Mouse (Mus musculus) bone marrow, adult 2 months (tissue): ENCODE data around the gene Rapgef5. TPM values are rescaled to one million over a fixed set of nuclear protein-coding genes. Genes with fewer than 3 reads are reported as not detected.

ENCODE experiments used
- H3K27ac ChIP-seq: fragments of 200-500 bp; 2 replicates; pipeline ENCODE4 v1.5.1; 2012; ENCODE audit warnings: low read depth, mild to moderate bottlenecking, control low read depth, inconsistent platforms, low read length; ENCODE audit not compliant: control insufficient read depth, poor library complexity, insufficient read depth
- H3K4me1 ChIP-seq: fragments of 200-500 bp; 2 replicates; pipeline ENCODE4 v1.6.1; 2011; ENCODE audit warnings: low read length; ENCODE audit not compliant: control insufficient read depth, insufficient read depth
- H3K4me3 ChIP-seq: fragments of 200-500 bp; replicated peaks from 2 replicates; pipeline ENCODE3; 2011; ENCODE audit warnings: mild to moderate bottlenecking, low read depth, low read length, control low read depth; ENCODE audit not compliant: control insufficient read depth
- CTCF ChIP-seq: fragments of 200-500 bp; IDR thresholded peaks from 2 replicates; pipeline ENCODE4 v1.5.1; 2011; ENCODE audit warnings: low read length, control low read depth; ENCODE audit not compliant: control insufficient read depth, insufficient read depth
- POLR2A ChIP-seq: fragments of 200-500 bp; IDR thresholded peaks from 2 replicates; pipeline ENCODE4 v1.6.1; 2011; ENCODE audit warnings: low read depth, mild to moderate bottlenecking, control low read depth, low read length, borderline replicate concordance; ENCODE audit not compliant: control insufficient read depth
- WGBS: fragments of 180-500 bp; shearing (Covaris S2); methylation state at CpG from one replicate; pipeline ENCODE4 v1.1.7; 2018; 5-methylcytosine and 5-hydroxymethylcytosine counted together
- polyA plus RNA-seq: library from polyadenylated mRNA; stranded (reverse); fragments of >200 nt; gene quantifications from 2 replicates; pipeline ENCODE4 v1.2.4, GENCODE M21; 2011; ENCODE audit warnings: low replicate concordance; ENCODE audit not compliant: missing spikeins, insufficient read depth, insufficient read length

Gene Rapgef5
- polyA plus RNA-seq, 1 experiment = 3.2 TPM

GRCm38 (mm10) chr12:117728178-117728611, 211.9 kb downstream of the Rapgef5 start:
- TF ChIP-seq CTCF (no peak), POLR2A (no peak)
- no peaks in the 10 kb centered on the region; the same call in 1 of the 2 replicates for H3K4me1 ChIP-seq
- H3K27ac ChIP-seq = no peak overlapping the region
- H3K4me3 ChIP-seq = no peak overlapping the region
- WGBS = 17% methylated on average over 3 of the region's 3 CpGs

GRCm38 (mm10) chr12:117733611-117734010, 217.3 kb downstream of the Rapgef5 start:
- Histone ChIP-seq H3K4me1 (no peaks in the 10 kb centered on the region; the same call in 1 of the 2 replicates), H3K27ac (no peak overlapping the region), H3K4me3 (no peak overlapping the region)
- TF ChIP-seq CTCF (no peak), POLR2A (no peak)

- H3K27ac ChIP-seq = no peak overlapping the region
- H3K4me1 ChIP-seq = no peaks in the 10 kb centered on the region; the same call in 1 of the 2 replicates
- TF ChIP-seq POLR2A = no peak
- no peak overlapping the region for H3K4me3 ChIP-seq
- 6% methylated on average over 3 of the region's 3 CpGs for WGBS
These were observed 219.9 kb downstream of the Rapgef5 start for GRCm38 (mm10) chr12:117736130-117736529.

GRCm38 (mm10) chr12:117736928-117737327, 220.6 kb downstream of the Rapgef5 start:
- H3K27ac ChIP-seq = no peak overlapping the region
- TF ChIP-seq CTCF = no peak
- TF ChIP-seq POLR2A = no peak
- no peak overlapping the region for H3K4me3 ChIP-seq
- WGBS = 64% methylated on average over 2 of the region's 2 CpGs
- H3K4me1 ChIP-seq = no peaks in the 10 kb centered on the region; the same call in 1 of the 2 replicates

GRCm38 (mm10) chr12:117737332-117738031, 221.2 kb downstream of the Rapgef5 start:
- no peak overlapping the region for H3K4me3 ChIP-seq
- H3K27ac ChIP-seq = no peak overlapping the region
- 81% methylated on average over 11 of the region's 11 CpGs for WGBS
- no peak for TF ChIP-seq POLR2A
- no peak for TF ChIP-seq CTCF
- no peaks in the 10 kb centered on the region; the same call in 1 of the 2 replicates for H3K4me1 ChIP-seq

- Histone ChIP-seq H3K4me3 (no peak overlapping the region), H3K4me1 (no peaks in the 10 kb centered on the region; the same call in 1 of the 2 replicates), H3K27ac (no peak overlapping the region)
- 87% methylated on average over 1 of the region's 1 CpGs for WGBS
- TF ChIP-seq POLR2A = no peak
- no peak for TF ChIP-seq CTCF
These were observed 226.2 kb downstream of the Rapgef5 start for GRCm38 (mm10) chr12:117742487-117742886.

- Histone ChIP-seq H3K4me3 (no peak overlapping the region), H3K4me1 (no peaks in the 10 kb centered on the region; the same call in 1 of the 2 replicates), H3K27ac (no peak overlapping the region)
- WGBS = 29% methylated on average over 8 of the region's 8 CpGs
- no peak for TF ChIP-seq POLR2A
- no peak for TF ChIP-seq CTCF
These were observed 228.6 kb downstream of the Rapgef5 start for GRCm38 (mm10) chr12:117744580-117745483.

GRCm38 (mm10) chr12:117746611-117747010, 230.3 kb downstream of the Rapgef5 start:
- no peak overlapping the region for H3K27ac ChIP-seq
- no peak overlapping the region for H3K4me3 ChIP-seq
- H3K4me1 ChIP-seq = no peaks in the 10 kb centered on the region; the same call in 1 of the 2 replicates
- TF ChIP-seq POLR2A (no peak), CTCF (no peak)
- 88% methylated on average over 7 of the region's 7 CpGs for WGBS
